Mouse (Mus musculus): ENCODE measurements around the gene Erp27. TPM values are rescaled to one million over a fixed set of nuclear protein-coding genes. Genes with fewer than 3 reads are reported as not detected.

Gene Erp27
- total and polyA plus RNA-seq, 3 experiments: 0.55 to 1.9 TPM; not detected in 1

DNA sequence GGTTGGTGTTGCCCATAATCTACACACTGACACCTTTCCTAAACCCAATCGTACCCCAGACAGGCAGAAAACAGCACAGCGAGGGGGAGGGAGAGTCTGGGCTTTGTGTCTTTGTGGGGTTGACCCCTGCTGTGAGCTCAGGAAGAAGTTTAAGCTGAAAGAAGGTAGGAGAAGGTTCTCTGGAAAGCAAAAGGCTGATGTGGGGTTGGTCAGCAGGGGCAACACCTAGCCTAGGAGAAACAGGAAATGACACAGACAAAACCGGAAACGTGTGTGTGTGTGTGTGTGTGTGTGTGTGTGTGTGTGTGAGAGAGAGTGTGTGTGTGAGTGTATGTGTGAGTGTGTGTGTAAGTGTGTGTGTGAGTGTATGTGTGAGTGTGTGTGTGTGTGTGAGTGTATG is 45.5 kb upstream of the Erp27 start:
- DNase-seq (ENCODE audit: extremely low read depth): no peak
- H3K27me3 ChIP-seq (replicated peaks): no peaks in the 10 kb centered on the region
- no peaks in the 10 kb centered on the region for H3K36me3 ChIP-seq (replicated peaks in 1 of 2; ENCODE audit: control insufficient read depth in 1 of 2, insufficient read depth in 1 of 2, low read length in 1 of 2)
- in situ Hi-C loops (cut with MboI; ENCODE audit: low pct_ligation_motif_present, low pct_unique_long_range_greater_than_20kb, low sequenced_read_pairs): loop anchor here (10.0 kb wide), 1 partner anchor 133 kb away; the partner anchor contains the start of gene Smco3
- no peaks in the 10 kb centered on the region for H3K79me2 ChIP-seq (replicated peaks; ENCODE audit: control insufficient read depth, extremely low read depth, insufficient read depth, poor library complexity, severe bottlenecking)
- no peaks in the 10 kb centered on the region for H3K9me3 ChIP-seq (replicated peaks; ENCODE audit: low read length)
- dilution Hi-C loops (cut with MboI; ENCODE audit: extremely low pct_ligation_motif_present, extremely low pct_unique_long_range_greater_than_20kb, low sequenced_read_pairs): no loop called here
- H3K9ac ChIP-seq (ENCODE audit: insufficient read depth, low read depth): no peak overlapping the region
- H3K27ac ChIP-seq (ENCODE audit: insufficient read depth, low read depth): peak overlapping the region; percentile 39
- TF ChIP-seq ZMIZ1 (IDR thresholded peaks at IDR 0.05; ENCODE audit: low read depth, low read length): no peak
- TF ChIP-seq EP300 (IDR thresholded peaks at IDR 0.05; ENCODE audit: low read length): no peak
- no peak for TF ChIP-seq MAFK (IDR thresholded peaks at IDR 0.05; ENCODE audit: insufficient replicate concordance, low read length)
- TF ChIP-seq CHD1 (IDR thresholded peaks at IDR 0.05; ENCODE audit: low read depth, low read length): no peak
- TF ChIP-seq ZC3H11A (IDR thresholded peaks at IDR 0.05; ENCODE audit: low read depth, low read length): no peak
- no peak for TF ChIP-seq ETS1 (conservative IDR thresholded peaks at IDR 0.05; ENCODE audit: low read depth, low read length)
- no peak for TF ChIP-seq TCF12 (IDR thresholded peaks at IDR 0.05; ENCODE audit: low read depth, low read length)
- peak overlapping the region in 1 of 3 experiments; percentile 31 for H3K4me3 ChIP-seq (replicated peaks in 1 of 3; ENCODE audit: low read depth in 2 of 3, low read length in 2 of 3, poor library complexity in 1 of 3)
- peaks cover 20 to 51% of the 10 kb centered on the region in 2 experiments for H3K4me1 ChIP-seq (ENCODE audit: control insufficient read depth in 1 of 2, insufficient read depth in 2 of 2)
- no peak overlapping the region for H3K4me2 ChIP-seq (ENCODE audit: insufficient read depth, low read depth, poor library complexity, severe bottlenecking)

GRCm38 (mm10) chr6:136965912-136966311 is 43.9 kb upstream of the Erp27 start:
- H3K9ac ChIP-seq (ENCODE audit: insufficient read depth, low read depth): no peak overlapping the region
- H3K4me2 ChIP-seq (ENCODE audit: insufficient read depth, low read depth, poor library complexity, severe bottlenecking): no peak overlapping the region
- TF ChIP-seq ZC3H11A (IDR thresholded peaks at IDR 0.05; ENCODE audit: low read depth, low read length) (no peak), USF2 (conservative IDR thresholded peaks at IDR 0.05; ENCODE audit: low read depth, low read length) (no peak), ZNF384 (IDR thresholded peaks at IDR 0.05; ENCODE audit: low read depth, low read length) (no peak), POLR2AphosphoS2 (IDR thresholded peaks at IDR 0.05; ENCODE audit: low read depth, low read length) (no peak), ZKSCAN1 (IDR thresholded peaks at IDR 0.05; ENCODE audit: borderline replicate concordance, low read depth, low read length) (no peak), HCFC1 (IDR thresholded peaks at IDR 0.05; ENCODE audit: low read depth, low read length) (no peak)
- no peak for DNase-seq (ENCODE audit: extremely low read depth)
- peaks cover 20 to 51% of the 10 kb centered on the region in 2 experiments for H3K4me1 ChIP-seq (ENCODE audit: control insufficient read depth in 1 of 2, insufficient read depth in 2 of 2)
- H3K36me3 ChIP-seq (replicated peaks in 1 of 2; ENCODE audit: control insufficient read depth in 1 of 2, insufficient read depth in 1 of 2, low read length in 1 of 2): no peaks in the 10 kb centered on the region
- no peaks in the 10 kb centered on the region for H3K79me2 ChIP-seq (replicated peaks; ENCODE audit: control insufficient read depth, extremely low read depth, insufficient read depth, poor library complexity, severe bottlenecking)
- in situ Hi-C loops (cut with MboI; ENCODE audit: low pct_ligation_motif_present, low pct_unique_long_range_greater_than_20kb, low sequenced_read_pairs): loop anchor here (10.0 kb wide), 1 partner anchor 131 kb away; the partner anchor contains the start of gene Smco3
- no peak overlapping the region for H3K4me3 ChIP-seq (replicated peaks in 1 of 3; ENCODE audit: low read depth in 2 of 3, low read length in 2 of 3, poor library complexity in 1 of 3)
- H3K27ac ChIP-seq (ENCODE audit: insufficient read depth, low read depth): no peak overlapping the region
- H3K27me3 ChIP-seq (replicated peaks): no peaks in the 10 kb centered on the region
- dilution Hi-C loops (cut with MboI; ENCODE audit: extremely low pct_ligation_motif_present, extremely low pct_unique_long_range_greater_than_20kb, low sequenced_read_pairs): no loop called here
- H3K9me3 ChIP-seq (replicated peaks; ENCODE audit: low read length): no peaks in the 10 kb centered on the region

Data from CH12.LX (cell line).